Mouse (Mus musculus) heart, adult 2 months (tissue): ENCODE data around the gene Plxna4. TPM values are rescaled to one million over a fixed set of nuclear protein-coding genes. Genes with fewer than 3 reads are reported as not detected.

Source experiments
- DNase-seq, 2 experiments: peaks; one replicate each; pipeline ENCODE4 v3.0.0; 2021
- H3K27ac ChIP-seq: fragments of 200-600 bp; 2 replicates; pipeline ENCODE4 v1.8.1; 2022
- H3K27me3 ChIP-seq: fragments of 200-500 bp; 2 replicates; pipeline ENCODE4 v1.6.1; 2012; ENCODE audit warnings: mild to moderate bottlenecking, low read length, inconsistent platforms, mixed read lengths; ENCODE audit not compliant: control insufficient read depth, insufficient read depth
- H3K36me3 ChIP-seq: fragments of 200-500 bp; 2 replicates; pipeline ENCODE4 v1.6.1; 2012; ENCODE audit warnings: low read length, inconsistent platforms; ENCODE audit not compliant: control insufficient read depth, insufficient read depth
- H3K4me1 ChIP-seq: fragments of 200-500 bp; 2 replicates; pipeline ENCODE4 v1.6.1; 2011; ENCODE audit warnings: low read length; ENCODE audit not compliant: control insufficient read depth, insufficient read depth
- H3K4me3 ChIP-seq: fragments of 200-600 bp; 2 replicates; pipeline ENCODE4 v1.8.1; 2022
- H3K79me2 ChIP-seq: fragments of 200-500 bp; replicated peaks from 2 replicates; pipeline ENCODE4 v1.6.1; 2012; ENCODE audit warnings: mild to moderate bottlenecking, inconsistent platforms, low read length, moderate library complexity, mixed read lengths; ENCODE audit not compliant: control insufficient read depth, insufficient read depth
- H3K9ac ChIP-seq: fragments of 200-500 bp; 2 replicates; pipeline ENCODE4 v1.6.1; 2012; ENCODE audit warnings: low read depth, mild to moderate bottlenecking, control low read depth, inconsistent platforms, low read length, mixed read lengths
- CTCF ChIP-seq: fragments of 200-600 bp; IDR thresholded peaks from 2 replicates; pipeline ENCODE4 v1.8.1; 2022; ENCODE audit warnings: antibody characterized with exemption, mild to moderate bottlenecking, moderate library complexity
- EP300 ChIP-seq: fragments of 200-500 bp; IDR thresholded peaks from 2 replicates; pipeline ENCODE4 v1.6.1; 2011; ENCODE audit warnings: low read depth, low read length, control low read depth; ENCODE audit not compliant: insufficient read depth
- POLR2A ChIP-seq: fragments of 200-500 bp; IDR thresholded peaks from 2 replicates; pipeline ENCODE4 v1.6.1; 2011; ENCODE audit warnings: mild to moderate bottlenecking, low read depth, low read length, control low read depth; ENCODE audit not compliant: insufficient read depth
- WGBS: fragments of 180-500 bp; shearing (Covaris S2); methylation state at CpG from one replicate; pipeline ENCODE4 v1.1.7; 2018; 5-methylcytosine and 5-hydroxymethylcytosine counted together
- intact Hi-C: fragments of 180-260 bp; cut with DNase I; formaldehyde crosslinking; loops from one replicate; pipeline ENCODE4 v1.15.1; 2025
- polyA plus RNA-seq: library from polyadenylated mRNA; depleted of rRNA; stranded (reverse); fragments of >200 nt; gene quantifications from 2 replicates; pipeline ENCODE4 v1.2.3, GENCODE M21; 2012
- total RNA-seq, 2 experiments: library from RNA; stranded (reverse); gene quantifications; 2 replicates each; pipeline ENCODE4 v1.2.3; 2021

The Plxna4 gene
- total and polyA plus RNA-seq, 3 experiments, result 3.7 to 14.1 (median 11.7) TPM

GRCm38 (mm10) chr6:32109207-32109606, 478.8 kb downstream of the Plxna4 start:
- Histone ChIP-seq H3K27ac (no peak overlapping the region), H3K79me2 (no peaks in the 10 kb centered on the region), H3K9ac (no peak overlapping the region), H3K36me3 (no peaks in the 10 kb centered on the region), H3K4me1 (no peaks in the 10 kb centered on the region), H3K4me3 (no peak overlapping the region), H3K27me3 (no peaks in the 10 kb centered on the region)
- DNase-seq, result no peak
- TF ChIP-seq CTCF, result no peak
- TF ChIP-seq POLR2A, result no peak
- WGBS, result 16% methylated on average over 2 of the region's 2 CpGs
- intact Hi-C loops, result no loop called here

- no peak for TF ChIP-seq CTCF
- no peak for TF ChIP-seq EP300
- TF ChIP-seq POLR2A, result no peak
- no peak overlapping the region for H3K9ac ChIP-seq
- H3K79me2 ChIP-seq, result no peaks in the 10 kb centered on the region
- 29% methylated on average over 9 of the region's 9 CpGs for WGBS
- intact Hi-C loops, result no loop called here
- H3K27ac ChIP-seq, result no peak overlapping the region
- H3K36me3 ChIP-seq, result no peaks in the 10 kb centered on the region
- H3K4me1 ChIP-seq, result no peaks in the 10 kb centered on the region
- no peak for DNase-seq
- H3K27me3 ChIP-seq, result no peaks in the 10 kb centered on the region
- H3K4me3 ChIP-seq, result no peak overlapping the region
Measured at GRCm38 (mm10) chr6:32105547-32106275, 482.3 kb downstream of the Plxna4 start.
